Mouse (Mus musculus) urinary bladder, postnatal 4 days (tissue): Measurements from ENCODE around the gene Krtap11-1.

Experiments
- DNase-seq, 2 experiments: peaks; one replicate each; pipeline ENCODE4 v3.0.0; 2021 to 2022; ENCODE audit warnings: low spot score in 2 of 2

The Krtap11-1 gene

DNA sequence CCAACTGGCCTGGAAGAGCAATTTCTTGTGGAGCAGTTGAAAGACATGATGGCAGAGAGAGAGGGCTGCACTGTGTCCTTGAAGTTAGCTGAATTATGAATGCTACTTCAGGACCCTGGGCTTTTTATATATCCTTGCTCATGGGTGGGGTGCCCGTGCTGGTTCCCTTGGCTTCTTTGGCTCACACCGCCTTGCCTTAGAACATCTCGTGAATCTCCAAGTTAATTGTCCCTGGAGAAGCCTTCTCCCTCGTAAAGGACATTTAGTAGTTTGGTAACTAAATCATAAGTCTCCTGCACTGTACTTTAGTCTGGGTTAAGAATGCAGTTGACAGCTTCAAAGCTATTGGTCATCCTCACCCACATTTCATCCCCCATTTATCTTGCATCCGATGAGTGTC is at the start of gene Krtap11-1:
Gene Krtap11-1 (minus strand): TSS at position 101 of the 400 bp plus-strand sequence.
- no peak for DNase-seq

DNA sequence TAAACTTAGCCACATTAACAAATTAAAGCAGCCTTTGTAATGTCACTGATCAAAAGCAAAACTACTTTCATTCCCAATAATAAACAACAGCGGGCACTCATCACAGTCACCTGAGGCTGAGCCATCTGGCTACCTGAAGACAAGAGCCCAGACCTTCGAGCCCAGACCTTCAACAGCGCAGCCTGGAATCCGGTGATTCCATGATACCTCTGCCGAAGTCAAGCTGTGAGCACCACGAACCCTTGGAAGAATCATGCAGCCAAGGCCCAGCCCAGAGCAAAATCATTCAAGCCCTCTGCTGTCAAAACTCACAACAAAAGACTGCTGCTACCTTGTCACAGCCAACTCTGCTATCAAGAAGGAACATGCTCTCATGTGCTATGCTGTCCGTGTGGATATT is 47.2 kb upstream of the Krtap11-1 start:
- DNase-seq, result no peak

DNA sequence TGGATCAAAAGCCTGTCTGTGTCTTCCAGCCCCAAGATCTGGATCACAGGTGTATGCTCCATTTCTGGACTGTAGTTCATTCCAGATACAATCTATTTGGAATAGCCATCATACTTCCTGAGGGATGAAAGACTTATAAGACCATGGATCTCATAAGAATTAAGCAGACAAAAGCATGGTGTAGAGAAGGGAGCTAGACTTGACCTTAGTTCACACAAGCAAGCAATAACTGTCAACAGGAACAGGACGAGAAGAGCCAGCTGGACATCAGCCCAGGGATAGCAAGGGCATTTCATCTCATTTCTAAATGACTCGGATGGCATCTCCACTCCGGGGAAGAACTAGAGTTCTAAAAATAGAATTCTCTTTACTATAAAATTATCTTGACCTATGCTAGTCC is 46.3 kb upstream of the Krtap11-1 start:
- DNase-seq, result no peak

DNA sequence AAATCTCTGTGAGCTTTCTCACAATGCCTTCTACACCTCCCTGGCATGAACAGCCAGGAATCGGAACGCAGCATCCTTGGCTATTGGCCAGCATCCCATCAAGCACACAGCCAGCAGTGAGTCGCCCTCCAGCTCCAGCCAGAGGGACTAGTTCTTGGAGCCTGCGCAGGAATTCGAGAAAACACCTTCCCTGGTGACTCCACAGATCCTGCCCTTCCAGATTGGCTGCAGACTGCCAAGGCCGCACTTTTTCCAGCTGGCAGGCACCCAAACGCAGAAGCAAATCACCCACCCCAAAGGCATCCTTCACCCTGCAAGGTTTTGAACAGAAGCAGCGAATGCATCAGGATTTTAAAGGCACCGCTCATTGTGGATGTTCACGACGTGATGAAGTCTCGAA is 42.7 kb upstream of the Krtap11-1 start:
- DNase-seq, result no peak

DNA sequence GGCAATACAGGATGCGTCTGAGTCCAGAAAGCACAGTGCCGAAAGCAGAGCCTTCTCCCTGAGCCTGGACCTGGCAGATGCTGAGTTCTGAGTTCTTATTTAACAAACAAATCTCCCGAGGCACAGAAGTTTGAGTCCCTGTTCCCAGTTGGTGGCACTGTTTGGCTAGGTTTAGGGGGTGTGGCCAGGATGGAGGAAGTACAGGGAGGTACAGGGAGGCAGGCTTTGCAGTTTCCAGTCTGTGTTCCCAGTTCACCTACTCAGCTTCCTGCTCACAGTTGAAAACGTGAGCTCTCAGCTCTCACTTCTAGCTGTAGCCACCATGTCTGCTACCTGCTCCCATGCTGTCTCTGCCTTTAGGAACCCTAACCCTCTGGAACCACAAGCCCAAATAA is 37.8 kb upstream of the Krtap11-1 start:
- no peak for DNase-seq

DNA sequence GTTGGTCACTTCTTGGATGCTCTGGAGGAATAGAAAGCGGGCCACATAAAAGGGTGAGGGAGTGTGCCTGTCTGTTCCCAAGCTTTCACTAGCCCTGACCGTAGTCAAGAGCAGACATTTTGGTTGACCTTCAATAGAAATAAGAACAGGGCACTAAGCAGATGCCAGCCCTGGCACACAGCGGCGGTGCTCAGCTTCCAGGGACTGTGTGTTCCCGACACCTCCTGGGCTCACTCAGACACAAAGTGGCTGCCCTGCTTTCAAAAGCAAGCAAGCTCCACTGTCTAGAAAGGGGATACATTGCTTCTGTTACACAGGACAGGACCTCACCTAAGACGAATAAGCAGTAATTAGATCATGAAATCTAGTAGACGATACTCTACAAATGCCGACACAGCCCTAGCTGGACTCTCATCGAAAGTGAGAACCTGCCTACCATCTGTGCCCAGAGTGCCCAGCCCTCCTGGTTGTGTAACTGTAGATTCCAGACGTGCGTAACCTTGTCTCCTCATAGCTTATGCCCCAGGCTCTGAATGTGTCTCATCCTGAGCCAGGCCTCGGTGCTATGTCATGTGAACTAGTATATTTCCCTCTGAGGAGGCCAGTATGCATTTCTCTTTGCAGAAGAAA is 37.3 kb upstream of the Krtap11-1 start:
- DNase-seq, result no peak

DNA sequence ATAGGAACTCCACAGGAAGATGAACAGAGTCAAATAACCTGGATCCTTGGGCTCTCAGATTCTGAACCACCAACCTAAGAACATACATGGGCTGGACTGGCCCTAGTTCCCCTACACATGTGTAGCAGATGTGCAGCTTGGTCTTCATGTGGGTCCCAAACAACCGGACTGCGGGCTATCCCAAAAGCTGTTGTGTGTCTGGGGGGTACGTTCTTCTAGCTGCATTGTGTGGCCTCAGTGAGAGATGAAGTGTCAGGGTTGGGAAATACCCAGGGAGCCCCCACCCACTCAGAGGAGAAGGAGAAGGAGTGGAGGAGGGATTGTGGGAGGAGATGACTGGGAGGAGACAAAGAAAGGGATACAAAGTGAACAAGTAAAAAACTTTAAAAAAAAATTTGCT is 36.0 kb upstream of the Krtap11-1 start:
- no peak for DNase-seq

DNA sequence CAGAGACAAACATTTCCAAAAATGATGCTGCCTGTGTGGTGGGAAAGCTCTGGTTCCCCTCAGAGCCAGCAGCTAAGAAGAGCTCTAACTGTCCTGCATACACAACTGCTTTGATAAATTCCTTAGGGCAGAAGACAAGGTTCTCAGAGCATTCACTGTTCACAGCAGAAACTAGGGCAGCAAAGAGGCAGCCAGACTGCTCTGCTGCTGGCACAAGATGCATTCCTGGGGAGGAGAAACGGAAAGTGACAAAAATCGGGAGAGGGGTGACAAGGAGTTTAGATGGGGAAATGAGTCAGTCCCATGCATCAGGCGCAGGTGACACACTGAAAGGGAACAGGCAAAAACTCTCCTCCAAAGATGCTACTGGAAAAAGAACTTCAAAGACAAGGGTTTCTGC is 16.2 kb upstream of the Krtap11-1 start:
- no peak for DNase-seq

DNA sequence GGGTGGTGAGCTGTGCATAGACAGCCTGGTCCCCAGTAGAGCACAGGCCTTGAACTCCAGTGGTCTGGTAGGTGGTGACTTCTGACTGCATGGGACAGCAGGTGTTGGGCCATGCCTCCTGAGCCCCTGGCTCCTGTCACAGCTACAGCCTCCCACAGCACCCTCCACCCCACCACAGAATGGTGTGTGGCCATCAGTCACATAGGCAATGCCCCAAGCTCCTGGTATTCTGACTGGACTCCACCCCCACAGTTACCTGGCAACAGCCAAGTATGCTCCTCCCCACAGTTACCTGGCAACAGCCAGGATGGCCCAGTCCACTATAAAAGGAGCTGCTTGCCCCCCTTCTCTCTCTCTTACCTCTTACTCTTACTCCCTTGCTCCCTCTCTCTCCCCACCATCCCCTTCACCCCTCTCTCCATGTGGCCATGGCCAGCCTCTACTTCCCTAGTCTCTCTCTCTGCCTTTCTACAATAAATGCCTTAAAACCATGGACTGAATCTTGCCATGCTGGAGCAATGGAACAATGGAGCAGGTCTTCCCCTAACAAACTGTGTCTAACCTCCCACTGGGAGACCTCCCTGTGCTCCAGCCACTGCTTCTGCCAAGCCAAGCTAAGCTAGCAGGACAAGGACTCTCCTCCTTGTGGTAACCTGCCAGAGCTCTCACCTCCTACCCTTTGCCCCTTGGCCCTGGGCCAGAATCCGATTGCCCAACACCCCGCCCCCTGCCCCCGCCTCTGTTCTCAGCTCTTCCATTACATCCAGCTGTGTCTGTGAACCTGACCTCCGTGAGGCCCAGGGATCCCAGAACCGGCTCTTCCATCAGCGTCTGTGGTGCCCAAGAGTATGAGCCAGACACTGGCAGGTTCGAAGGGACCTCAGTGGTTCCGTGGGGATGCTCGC is 14.9 kb upstream of the Krtap11-1 start:
- no peak for DNase-seq

DNA sequence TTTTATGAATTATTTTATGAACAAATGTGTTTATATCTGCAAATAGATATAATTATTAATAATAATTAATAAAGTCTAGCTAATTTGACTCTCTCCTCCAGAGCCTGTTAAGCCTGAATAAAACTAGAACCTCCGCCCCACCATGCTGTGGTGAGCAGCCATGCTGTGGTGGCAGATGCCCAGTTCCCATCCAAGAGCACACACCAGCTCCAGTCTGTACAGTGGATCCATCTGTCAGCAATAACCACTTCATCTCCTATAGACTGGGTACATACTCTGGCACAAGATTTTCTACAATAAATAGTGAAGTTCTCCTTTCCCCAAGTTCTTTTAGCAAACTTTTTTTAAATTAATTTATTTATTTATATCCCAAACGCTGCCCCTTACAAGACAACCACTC is 10.7 kb upstream of the Krtap11-1 start:
- no peak for DNase-seq

DNA sequence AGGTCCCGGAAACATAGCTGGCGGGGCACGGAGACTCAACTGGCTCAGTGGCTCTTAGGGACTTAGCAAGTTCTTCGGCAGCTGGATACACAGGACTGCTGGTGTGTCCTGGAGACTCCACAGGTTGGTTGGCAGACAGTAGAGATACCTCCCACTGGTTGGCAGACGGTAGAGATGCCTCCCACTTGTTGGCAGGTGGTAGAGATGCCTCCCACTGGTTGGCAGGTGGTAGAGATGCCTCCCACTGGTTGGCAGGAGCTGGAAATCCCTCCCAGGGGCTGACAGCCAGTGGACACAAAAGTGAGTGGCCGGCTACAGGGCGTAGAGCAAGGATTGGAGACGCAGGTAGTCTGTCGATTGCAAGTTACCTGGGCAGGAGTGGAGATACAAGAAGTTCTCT is 467 bp downstream of the Krtap11-1 start:
- DNase-seq, result no peak

DNA sequence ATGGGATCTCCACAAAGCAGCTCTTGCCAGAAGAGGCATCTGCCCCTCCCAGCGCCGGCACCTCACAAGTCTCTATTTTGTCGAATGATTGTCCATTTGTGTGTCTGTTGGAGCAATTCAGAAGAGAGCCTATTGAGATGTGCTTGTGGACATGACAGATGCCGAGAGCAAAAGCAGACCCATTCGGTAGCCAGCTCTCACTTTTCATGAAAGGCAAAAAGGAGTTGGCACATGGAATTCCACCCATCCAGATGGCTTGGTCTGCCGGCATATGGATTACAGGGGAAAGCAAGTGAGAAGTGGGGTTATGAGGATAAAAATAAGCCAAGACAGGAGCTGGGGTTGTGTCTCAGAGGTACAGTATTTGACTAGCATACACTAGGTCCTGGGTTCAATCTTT is 1.8 kb downstream of the Krtap11-1 start:
- DNase-seq, result no peak

DNA sequence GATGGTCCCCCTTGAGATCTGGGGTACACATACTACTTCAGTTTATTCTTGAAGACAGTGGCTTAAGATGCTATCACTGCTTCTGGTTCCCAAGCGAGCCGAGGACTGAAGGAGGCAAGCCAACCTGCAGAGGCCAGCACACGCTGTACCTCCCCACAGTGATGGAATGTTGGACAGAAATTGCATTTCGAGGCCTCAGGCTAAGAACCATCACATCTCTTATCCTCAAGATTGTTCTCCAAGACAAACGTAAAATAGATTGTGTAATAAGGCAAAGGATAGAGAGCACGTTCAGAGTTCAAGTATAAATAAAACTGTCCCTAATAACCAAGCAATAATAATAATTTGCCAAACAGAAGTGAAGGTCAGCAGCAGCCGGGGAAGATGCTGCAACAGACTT is 2.8 kb downstream of the Krtap11-1 start:
- DNase-seq, result no peak

DNA sequence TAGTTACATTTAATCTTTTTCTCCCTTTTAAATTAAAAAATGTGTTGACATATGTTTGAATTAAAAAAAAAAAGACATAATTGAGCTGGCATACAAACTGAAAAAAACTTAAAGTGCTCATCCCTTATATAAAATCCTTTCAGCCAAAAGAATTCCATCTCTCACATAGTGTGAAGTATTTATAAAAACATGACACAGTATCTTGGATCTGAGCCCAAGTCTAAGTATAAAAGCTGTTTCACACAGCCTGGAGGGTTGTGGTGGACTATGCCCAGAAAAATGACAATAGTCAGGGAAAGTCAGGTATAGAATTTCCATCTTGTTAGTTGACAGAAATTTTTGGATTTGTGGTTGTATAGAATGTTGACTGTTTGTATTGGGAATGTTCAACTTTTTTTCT is 20.7 kb downstream of the Krtap11-1 start:
- no peak for DNase-seq

DNA sequence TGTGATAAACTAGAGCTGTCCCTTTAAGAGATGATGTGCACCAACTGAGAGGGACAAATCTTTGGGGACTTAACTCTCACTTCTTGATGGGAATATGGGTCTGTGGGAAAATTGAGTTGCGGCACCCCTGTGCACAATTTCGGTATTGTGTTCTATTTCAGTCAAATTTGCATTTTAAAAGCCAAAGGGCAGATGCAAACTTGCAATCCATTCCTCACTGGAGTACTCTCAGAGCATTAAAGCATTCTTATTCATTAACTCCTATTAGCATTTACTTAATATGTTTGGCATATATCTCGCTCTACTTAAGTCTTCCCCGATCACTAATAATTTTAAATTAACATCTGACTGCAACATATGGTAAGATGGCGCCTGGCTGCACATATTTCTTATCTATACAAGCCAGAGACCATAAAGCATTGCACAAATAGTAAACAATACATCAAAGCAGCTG is 32.9 kb downstream of the Krtap11-1 start:
- no peak for DNase-seq

DNA sequence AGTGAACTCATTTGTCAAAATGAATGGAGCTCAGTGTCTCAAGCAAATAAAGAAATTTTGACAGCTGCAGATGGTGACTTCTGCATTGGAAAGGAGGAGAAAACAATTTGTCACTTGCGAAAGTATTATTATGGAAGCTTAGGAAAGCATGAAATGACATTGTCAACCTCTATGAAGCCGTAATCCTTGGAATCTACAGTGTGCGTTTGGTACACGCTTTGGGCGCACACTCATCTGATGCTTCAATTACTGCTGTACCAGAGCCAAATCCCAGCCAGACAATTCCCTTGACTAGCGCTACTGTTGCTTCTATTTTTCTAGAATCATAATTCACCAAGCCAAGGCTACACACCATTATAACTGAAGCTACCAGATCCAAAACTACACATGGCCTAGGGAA is 33.6 kb downstream of the Krtap11-1 start:
- DNase-seq, result no peak

DNA sequence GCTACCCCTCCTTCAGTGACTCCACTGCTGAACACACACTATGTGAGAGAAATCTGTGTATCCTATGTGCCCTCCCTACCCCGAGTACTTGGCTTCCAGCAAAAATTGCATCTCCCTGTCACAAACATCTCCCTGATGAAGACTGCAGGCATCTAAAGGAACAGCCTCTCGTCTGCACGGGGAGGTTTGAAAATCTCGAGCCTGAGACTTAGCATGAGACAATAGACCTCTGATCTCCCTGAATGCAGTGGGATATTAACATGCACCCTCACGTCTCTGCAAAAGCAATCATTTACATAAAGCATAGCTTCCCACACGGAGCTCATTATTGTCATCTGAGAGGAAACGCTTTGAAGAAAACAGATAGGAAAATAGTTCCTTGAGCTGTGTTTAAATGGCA is 40.4 kb downstream of the Krtap11-1 start:
- DNase-seq, result no peak

DNA sequence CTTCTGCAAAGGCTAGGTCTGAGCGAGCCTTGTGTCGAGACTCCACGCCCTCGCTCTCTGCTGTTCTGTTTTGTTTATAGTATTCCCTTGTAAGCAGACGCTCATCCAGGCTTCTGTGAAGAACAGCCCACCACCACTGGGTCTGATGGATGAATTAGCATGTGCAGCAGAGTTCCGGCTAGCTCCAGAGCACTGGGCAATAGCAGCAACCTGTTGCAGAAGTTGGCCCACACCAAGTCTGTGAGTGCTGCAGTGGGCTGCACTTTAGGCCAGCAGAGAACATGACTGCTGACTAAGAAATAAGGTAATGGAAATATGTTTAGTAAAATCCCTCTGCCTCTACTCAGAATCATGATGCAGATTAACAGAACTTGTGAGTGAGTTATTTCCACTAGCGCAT is 41.1 kb downstream of the Krtap11-1 start:
- no peak for DNase-seq

DNA sequence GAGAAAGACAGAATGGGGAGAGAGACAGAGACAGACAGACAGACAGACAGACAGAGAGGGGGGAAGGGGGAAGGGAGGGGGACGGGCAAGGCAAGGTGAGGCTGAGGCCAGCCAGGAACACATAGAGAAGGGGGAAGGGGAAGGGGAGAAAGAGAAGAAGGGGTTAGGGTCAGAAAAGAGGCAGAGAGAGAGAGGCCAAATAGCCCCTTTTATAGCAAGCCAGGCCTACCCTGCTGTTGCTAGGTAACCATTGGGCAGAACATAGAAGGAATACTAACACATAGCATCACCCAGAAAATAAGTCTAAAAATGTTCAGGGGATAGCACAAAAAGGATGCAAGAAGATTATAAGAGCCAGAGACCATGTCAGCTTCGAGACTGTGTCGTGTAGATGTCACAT is 42.6 kb downstream of the Krtap11-1 start:
- no peak for DNase-seq

DNA sequence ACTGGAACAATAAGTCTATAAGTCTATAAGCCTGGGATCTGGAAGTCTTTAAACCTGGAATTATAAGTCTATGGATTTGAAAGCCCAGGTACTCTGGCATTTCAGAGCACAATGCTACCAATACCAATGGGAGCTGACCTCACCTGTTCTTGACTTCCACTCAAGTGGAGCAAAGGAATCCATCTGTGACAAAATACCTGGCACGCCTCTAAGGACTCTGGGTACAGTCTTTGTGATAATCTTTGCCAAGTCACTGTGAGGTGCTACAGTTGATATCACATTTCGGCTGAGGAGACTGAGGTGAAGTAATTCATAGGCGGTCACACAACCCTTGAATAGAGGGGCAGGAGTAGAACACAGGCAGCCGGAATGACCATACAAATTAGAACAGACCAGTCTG is 50.0 kb downstream of the Krtap11-1 start:
- DNase-seq, result no peak

DNA sequence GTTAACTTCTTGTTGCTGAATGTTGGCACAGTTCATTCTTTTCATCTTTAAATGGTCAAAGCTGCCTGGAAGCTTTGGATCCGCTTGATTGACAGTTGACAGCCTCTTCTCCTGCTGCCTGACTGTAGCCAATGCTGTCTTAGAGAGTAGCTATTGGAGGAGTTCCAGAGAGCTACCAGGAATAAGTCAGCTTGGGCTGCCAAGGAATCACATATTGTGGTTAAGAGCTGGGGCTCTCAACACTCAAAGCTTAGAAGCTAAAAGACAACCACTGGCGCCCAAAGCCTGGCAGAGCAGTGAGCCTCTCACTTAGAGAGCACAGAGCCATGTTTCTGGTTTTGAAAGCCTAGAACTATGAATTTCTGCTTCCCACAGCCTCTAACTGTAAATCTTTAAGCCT is 50.4 kb downstream of the Krtap11-1 start:
- no peak for DNase-seq
